Mouse (Mus musculus) embryonic stem cell, embryonic (primary cell): Measurements from ENCODE around the gene Eps15.

Experiments used
- CTCF ChIA-PET, 4 experiments: fragments of 300-600 bp in 2 of 4; fragments of 350-600 bp in 2 of 4; sonication (Branson Sonifier 250); formaldehyde crosslinking; loops; one replicate each; lab custom pipeline; 2022; ENCODE audit warnings: inconsistent platforms in 2 of 4; lab: Charles Lee
- POLR2A ChIA-PET, 4 experiments: fragments of 300-600 bp in 2 of 4; fragments of 350-600 bp in 2 of 4; sonication (Branson Sonifier 250); formaldehyde crosslinking; loops; one replicate each; lab custom pipeline; 2022; ENCODE audit warnings: antibody characterized with exemption in 4 of 4, inconsistent platforms in 1 of 4; lab: Charles Lee

The Eps15 gene

GRCm38 (mm10) chr4:109407176-109407520 is 127.1 kb downstream of the Eps15 start:
- ChIA-PET POLR2A (interaction anchor here in 3 of 4 experiments (0.6 to 3.0 kb wide), 13 partner anchors 9 to 628 kb away, joined by 3 to 11 read pairs (median 4); partner anchors contain the start of gene Eps15 (in 1 of the 3)), CTCF (interaction anchor here in 2 of 4 experiments (1.1 to 1.7 kb wide), 5 partner anchors 9 to 155 kb away, joined by 3 to 6 read pairs (median 5); no protein-coding TSS in a partner anchor)

GRCm38 (mm10) chr4:109407701-109408485 is 127.8 kb downstream of the Eps15 start:
- CTCF ChIA-PET = interaction anchor here in 2 of 4 experiments (0.6 to 1.6 kb wide), 4 partner anchors 9 to 259 kb away, joined by 3 to 5 read pairs (median 4); no protein-coding TSS in a partner anchor
- POLR2A ChIA-PET = interaction anchor here in 3 of 4 experiments (0.6 to 3.0 kb wide), 11 partner anchors 10 to 310 kb away, joined by 3 to 11 read pairs (median 4); no protein-coding TSS in a partner anchor

- ChIA-PET POLR2A (interaction anchor here in 1 of 4 experiments (0.7 kb wide), 1 partner anchor 547 kb away, joined by 3 read pairs; no protein-coding TSS in a partner anchor), CTCF (interaction anchor here in 3 of 4 experiments (0.5 to 1.5 kb wide), 5 partner anchors 9 to 373 kb away, joined by 3 to 4 read pairs (median 3); no protein-coding TSS in a partner anchor)
Observed at GRCm38 (mm10) chr4:109410681-109411376, 130.8 kb downstream of the Eps15 start.

- CTCF ChIA-PET = interaction anchor here in 2 of 4 experiments (1.2 kb wide), 2 partner anchors 9 kb away, joined by 3 to 4 read pairs; no protein-coding TSS in a partner anchor
- POLR2A ChIA-PET = interaction anchor here in 1 of 4 experiments (0.7 kb wide), 1 partner anchor 546 kb away, joined by 3 read pairs; no protein-coding TSS in a partner anchor
Observed at GRCm38 (mm10) chr4:109411377-109411967, 131.4 kb downstream of the Eps15 start.

GRCm38 (mm10) chr4:109412233-109412632 is 132.2 kb downstream of the Eps15 start:
- CTCF ChIA-PET = interaction anchor here in 1 of 4 experiments (1.2 kb wide), 1 partner anchor 8 kb away, joined by 3 read pairs; no protein-coding TSS in a partner anchor

GRCm38 (mm10) chr4:109417998-109418397 is 137.9 kb downstream of the Eps15 start:
- CTCF ChIA-PET = interaction anchor here in 1 of 4 experiments (1.4 kb wide), 1 partner anchor 28 kb away, joined by 4 read pairs; no protein-coding TSS in a partner anchor
- POLR2A ChIA-PET = interaction anchor here in 1 of 4 experiments (1.0 kb wide), 1 partner anchor 11 kb away, joined by 5 read pairs; no protein-coding TSS in a partner anchor

More at GRCm38 (mm10) chr4:109412233-109412632, 132.2 kb downstream of the Eps15 start:
- POLR2A ChIA-PET = interaction anchor here in 1 of 4 experiments (2.7 kb wide), 1 partner anchor 7 kb away, joined by 9 read pairs; no protein-coding TSS in a partner anchor

GRCm38 (mm10) chr4:109419017-109419416 is 138.9 kb downstream of the Eps15 start:
- CTCF ChIA-PET = interaction anchor here in 1 of 4 experiments (0.8 to 1.4 kb wide), 2 partner anchors 12 to 27 kb away, joined by 3 to 4 read pairs; no protein-coding TSS in a partner anchor
- POLR2A ChIA-PET = no interaction called here

- CTCF ChIA-PET = interaction anchor here in 2 of 4 experiments (0.9 to 1.6 kb wide), 4 partner anchors 9 to 183 kb away, joined by 4 to 9 read pairs (median 5); no protein-coding TSS in a partner anchor
- POLR2A ChIA-PET = interaction anchor here in 1 of 4 experiments (3.5 kb wide), 1 partner anchor 11 kb away, joined by 16 read pairs; no protein-coding TSS in a partner anchor
Observed at GRCm38 (mm10) chr4:109419563-109419962, 139.5 kb downstream of the Eps15 start.

GRCm38 (mm10) chr4:109420138-109420795 is 140.2 kb downstream of the Eps15 start:
- ChIA-PET POLR2A (interaction anchor here in 3 of 4 experiments (0.6 to 3.5 kb wide), 6 partner anchors 10 to 218 kb away, joined by 3 to 16 read pairs (median 4); partner anchors contain the start of genes Osbpl9 (in 1 of the 3) and Ttc39a (in 1 of the 3)), CTCF (interaction anchor here in 3 of 4 experiments (0.5 to 2.0 kb wide), 18 partner anchors 9 to 549 kb away, joined by 3 to 9 read pairs (median 4); partner anchors contain the start of gene Ttc39a (in 1 of the 3))

GRCm38 (mm10) chr4:109421608-109422007 is 141.5 kb downstream of the Eps15 start:
- ChIA-PET CTCF (interaction anchor here in 2 of 4 experiments (0.6 to 2.0 kb wide), 5 partner anchors 15 to 261 kb away, joined by 3 to 5 read pairs (median 5); partner anchors contain the start of gene Ttc39a (in 1 of the 2)), POLR2A (interaction anchor here in 2 of 4 experiments (0.6 to 3.5 kb wide), 6 partner anchors 8 to 342 kb away, joined by 3 to 16 read pairs (median 4); partner anchors contain the start of gene Ttc39a (in 1 of the 2))

- ChIA-PET CTCF (no interaction called here), POLR2A (interaction anchor here in 3 of 4 experiments (0.6 to 3.5 kb wide), 5 partner anchors 9 to 16 kb away, joined by 3 to 16 read pairs (median 4); partner anchors contain the start of gene Ttc39a (in 1 of the 3))
Observed at GRCm38 (mm10) chr4:109422436-109422835, 142.4 kb downstream of the Eps15 start.

- POLR2A ChIA-PET = interaction anchor here in 2 of 4 experiments (0.6 kb wide), 2 partner anchors 16 to 121 kb away, joined by 3 read pairs; no protein-coding TSS in a partner anchor
- CTCF ChIA-PET = interaction anchor here in 1 of 4 experiments (0.8 kb wide), 1 partner anchor 10 kb away, joined by 3 read pairs; no protein-coding TSS in a partner anchor
Observed at GRCm38 (mm10) chr4:109423438-109423837, 143.4 kb downstream of the Eps15 start.

GRCm38 (mm10) chr4:109427058-109427457 is 147.0 kb downstream of the Eps15 start:
- POLR2A ChIA-PET = interaction anchor here in 1 of 4 experiments (1.2 kb wide), 1 partner anchor 12 kb away, joined by 3 read pairs; no protein-coding TSS in a partner anchor

GRCm38 (mm10) chr4:109430250-109430649 is 150.2 kb downstream of the Eps15 start:
- POLR2A ChIA-PET = interaction anchor here in 2 of 4 experiments (0.6 to 4.3 kb wide), 5 partner anchors 9 to 236 kb away, joined by 3 to 16 read pairs (median 11); partner anchors contain the start of gene Ttc39a (in 1 of the 2)

More at GRCm38 (mm10) chr4:109427058-109427457, 147.0 kb downstream of the Eps15 start:
- CTCF ChIA-PET = interaction anchor here in 2 of 4 experiments (0.8 to 1.4 kb wide), 3 partner anchors 10 to 11 kb away, joined by 3 to 4 read pairs (median 4); no protein-coding TSS in a partner anchor

GRCm38 (mm10) chr4:109430854-109431253 is 150.8 kb downstream of the Eps15 start:
- POLR2A ChIA-PET = interaction anchor here in 3 of 4 experiments (0.6 to 4.3 kb wide), 11 partner anchors 9 to 578 kb away, joined by 3 to 16 read pairs (median 4); partner anchors contain the start of gene Ttc39a (in 1 of the 3)
- CTCF ChIA-PET = interaction anchor here (0.6 to 2.6 kb wide), 17 partner anchors 9 to 588 kb away, joined by 3 to 9 read pairs (median 4); partner anchors contain the start of gene Ttc39a (in 1 of the 4)

More at GRCm38 (mm10) chr4:109430250-109430649, 150.2 kb downstream of the Eps15 start:
- CTCF ChIA-PET = interaction anchor here in 3 of 4 experiments (0.6 to 2.6 kb wide), 14 partner anchors 10 to 589 kb away, joined by 3 to 9 read pairs (median 6); partner anchors contain the start of gene Ttc39a (in 1 of the 3)
